Mouse (Mus musculus): Measurements from ENCODE around the gene 4930404N11Rik. TPM values are rescaled to one million over a fixed set of nuclear protein-coding genes. Genes with fewer than 3 reads are reported as not detected.

The 4930404N11Rik gene
- polyA plus RNA-seq, 1 experiment from 2014 or later, result 0.82 TPM

Small RNA genes lying within 50 kb of the gene (microRNA-seq; reads per million reads assigned to microRNA genes)
- gene Mir6913, result not detected

Other genes starting within 250 kb of the 4930404N11Rik start
- gene Zbtb7a, start 230.6 kb downstream of the 4930404N11Rik start, polyA plus RNA-seq (2016; fragmentation: Nextera tagmentation; extraction: Ambion mirVana), result 21.7 and 22.3 TPM in 2 replicates
- gene Pias4, start 197.9 kb downstream of the 4930404N11Rik start, polyA plus RNA-seq (2016; fragmentation: Nextera tagmentation; extraction: Ambion mirVana), result 57.5 and 62.0 TPM in 2 replicates
- gene Eef2, start 189.2 kb downstream of the 4930404N11Rik start, polyA plus RNA-seq (2016; fragmentation: Nextera tagmentation; extraction: Ambion mirVana), result 552 and 562 TPM in 2 replicates
- gene Dapk3, start 182.8 kb downstream of the 4930404N11Rik start, polyA plus RNA-seq (2016; fragmentation: Nextera tagmentation; extraction: Ambion mirVana), result 79.5 and 85.3 TPM in 2 replicates
- gene 4930442H23Rik, start 182.0 kb downstream of the 4930404N11Rik start, polyA plus RNA-seq (2016; fragmentation: Nextera tagmentation; extraction: Ambion mirVana), result not detected in 2 replicates
- gene Nmrk2, start 163.8 kb downstream of the 4930404N11Rik start, polyA plus RNA-seq (2016; fragmentation: Nextera tagmentation; extraction: Ambion mirVana), result 0.20 TPM in 1 of 2 replicates, not detected in the other
- 3.0 and 3.8 TPM in 2 replicates for gene Atcay, start 135.0 kb downstream of the 4930404N11Rik start, polyA plus RNA-seq (2016; fragmentation: Nextera tagmentation; extraction: Ambion mirVana)
- gene Zfr2, start 132.7 kb downstream of the 4930404N11Rik start, polyA plus RNA-seq (2016; fragmentation: Nextera tagmentation; extraction: Ambion mirVana), result 13.2 and 13.4 TPM in 2 replicates
- 5.6 and 7.2 TPM in 2 replicates for gene Matk, start 112.9 kb downstream of the 4930404N11Rik start, polyA plus RNA-seq (2016; fragmentation: Nextera tagmentation; extraction: Ambion mirVana)
- gene Mrpl54, start 98.9 kb downstream of the 4930404N11Rik start, polyA plus RNA-seq (2016; fragmentation: Nextera tagmentation; extraction: Ambion mirVana), result 194 and 205 TPM in 2 replicates
- gene Apba3, start 98.9 kb downstream of the 4930404N11Rik start, polyA plus RNA-seq (2016; fragmentation: Nextera tagmentation; extraction: Ambion mirVana), result 53.9 and 55.4 TPM in 2 replicates
- gene Tjp3, start 74.2 kb downstream of the 4930404N11Rik start, polyA plus RNA-seq (2016; fragmentation: Nextera tagmentation; extraction: Ambion mirVana), result 4.5 and 6.4 TPM in 2 replicates
- 70.1 and 75.3 TPM in 2 replicates for gene Pip5k1c, start 72.9 kb downstream of the 4930404N11Rik start, polyA plus RNA-seq (2016; fragmentation: Nextera tagmentation; extraction: Ambion mirVana)
- gene Cactin, start 44.7 kb downstream of the 4930404N11Rik start, polyA plus RNA-seq (2016; fragmentation: Nextera tagmentation; extraction: Ambion mirVana), result 61.0 and 62.2 TPM in 2 replicates
- gene Tbxa2r, start 37.1 kb downstream of the 4930404N11Rik start, polyA plus RNA-seq (2016; fragmentation: Nextera tagmentation; extraction: Ambion mirVana), result 2.8 and 3.1 TPM in 2 replicates
- gene Gipc3, start 22.6 kb downstream of the 4930404N11Rik start, polyA plus RNA-seq (2016; fragmentation: Nextera tagmentation; extraction: Ambion mirVana), result not detected in 2 replicates
- 130 and 132 TPM in 2 replicates for gene Hmg20b, start 15.3 kb downstream of the 4930404N11Rik start, polyA plus RNA-seq (2016; fragmentation: Nextera tagmentation; extraction: Ambion mirVana)
- gene Mfsd12, start 8.3 kb downstream of the 4930404N11Rik start, polyA plus RNA-seq (2016; fragmentation: Nextera tagmentation; extraction: Ambion mirVana), result 13.9 and 14.5 TPM in 2 replicates
- gene Fzr1, start 12.7 kb upstream of the 4930404N11Rik start, polyA plus RNA-seq (2016; fragmentation: Nextera tagmentation; extraction: Ambion mirVana), result 140 and 143 TPM in 2 replicates
- gene Dohh, start 18.6 kb upstream of the 4930404N11Rik start, polyA plus RNA-seq (2016; fragmentation: Nextera tagmentation; extraction: Ambion mirVana), result 73.6 and 77.0 TPM in 2 replicates
- gene Gm48551, start 18.6 kb upstream of the 4930404N11Rik start, polyA plus RNA-seq (2016; fragmentation: Nextera tagmentation; extraction: Ambion mirVana), result 2.9 and 4.1 TPM in 2 replicates
- 2.0 and 3.8 TPM in 2 replicates for gene Gm48552, start 23.2 kb upstream of the 4930404N11Rik start, polyA plus RNA-seq (2016; fragmentation: Nextera tagmentation; extraction: Ambion mirVana)
- 3.1 and 3.4 TPM in 2 replicates for gene Smim24, start 27.2 kb upstream of the 4930404N11Rik start, polyA plus RNA-seq (2016; fragmentation: Nextera tagmentation; extraction: Ambion mirVana)
- 46.2 and 50.8 TPM in 2 replicates for gene Nfic, start 89.8 kb upstream of the 4930404N11Rik start, polyA plus RNA-seq (2016; fragmentation: Nextera tagmentation; extraction: Ambion mirVana)
- 2.7 and 3.6 TPM in 2 replicates for gene Celf5, start 116.9 kb upstream of the 4930404N11Rik start, polyA plus RNA-seq (2016; fragmentation: Nextera tagmentation; extraction: Ambion mirVana)
- gene Ncln, start 130.6 kb upstream of the 4930404N11Rik start, polyA plus RNA-seq (2016; fragmentation: Nextera tagmentation; extraction: Ambion mirVana), result 81.9 and 82.9 TPM in 2 replicates
- 0.22 and 0.58 TPM in 2 replicates for gene S1pr4, start 134.3 kb upstream of the 4930404N11Rik start, polyA plus RNA-seq (2016; fragmentation: Nextera tagmentation; extraction: Ambion mirVana)
- 0.86 and 0.97 TPM in 2 replicates for gene Gna15, start 158.4 kb upstream of the 4930404N11Rik start, polyA plus RNA-seq (2016; fragmentation: Nextera tagmentation; extraction: Ambion mirVana)
- 82.7 and 83.5 TPM in 2 replicates for gene Gna11, start 179.4 kb upstream of the 4930404N11Rik start, polyA plus RNA-seq (2016; fragmentation: Nextera tagmentation; extraction: Ambion mirVana)
- gene Aes, start 193.7 kb upstream of the 4930404N11Rik start, polyA plus RNA-seq (2016; fragmentation: Nextera tagmentation; extraction: Ambion mirVana), result 523 and 554 TPM in 2 replicates
- gene Tle2, start 208.7 kb upstream of the 4930404N11Rik start, polyA plus RNA-seq (2016; fragmentation: Nextera tagmentation; extraction: Ambion mirVana), result 59.2 and 71.1 TPM in 2 replicates
- gene Tle6, start 235.3 kb upstream of the 4930404N11Rik start, polyA plus RNA-seq (2016; fragmentation: Nextera tagmentation; extraction: Ambion mirVana), result 14.4 and 16.2 TPM in 2 replicates
- 1.6 and 1.7 TPM in 2 replicates for gene BC025920, start 240.5 kb upstream of the 4930404N11Rik start, polyA plus RNA-seq (2016; fragmentation: Nextera tagmentation; extraction: Ambion mirVana)